Mouse (Mus musculus) forebrain, postnatal 0 days (tissue): ENCODE data around the gene Capn8. TPM values are rescaled to one million over a fixed set of nuclear protein-coding genes. Genes with fewer than 3 reads are reported as not detected.

Experiments
- ATAC-seq: fragments of 200-750 bp; cut with Nextera tagmentation; 2 replicates; pipeline ENCODE4 v1.8.0; 2017; ENCODE audit warnings: mild to moderate bottlenecking, moderate library complexity
- DNase-seq: peaks from one replicate; pipeline ENCODE4 v3.0.0-alpha.2; 2015
- H3K27ac ChIP-seq: fragments of 300-500 bp; sonication (generic); 2 replicates; pipeline ENCODE4 v1.5.1; 2014; ENCODE audit warnings: low read depth, mild to moderate bottlenecking, antibody characterized with exemption, low read length, moderate library complexity, mixed read lengths
- H3K27me3 ChIP-seq: fragments of 300-500 bp; sonication (generic); 2 replicates; pipeline ENCODE4 v1.6.1; 2014; ENCODE audit warnings: mild to moderate bottlenecking, low read length, mixed read lengths; ENCODE audit not compliant: insufficient read depth
- H3K36me3 ChIP-seq: fragments of 300-500 bp; sonication (generic); 2 replicates; pipeline ENCODE4 v1.6.1; 2014; ENCODE audit warnings: mild to moderate bottlenecking, moderate library complexity; ENCODE audit not compliant: insufficient read depth
- H3K4me1 ChIP-seq: fragments of 300-500 bp; sonication (generic); 2 replicates; pipeline ENCODE4 v1.6.1; 2014; ENCODE audit warnings: antibody characterized with exemption; ENCODE audit not compliant: insufficient read depth
- H3K4me2 ChIP-seq: fragments of 300-500 bp; sonication (generic); 2 replicates; pipeline ENCODE4 v1.6.1; 2014; ENCODE audit warnings: low read depth, mild to moderate bottlenecking, moderate library complexity
- H3K4me3 ChIP-seq: fragments of 300-500 bp; sonication (generic); 2 replicates; pipeline ENCODE4 v1.5.1; 2014; ENCODE audit warnings: low read depth, low read length, mixed read lengths
- H3K9ac ChIP-seq: fragments of 300-500 bp; sonication (generic); 2 replicates; pipeline ENCODE4 v1.6.1; 2014; ENCODE audit warnings: mild to moderate bottlenecking
- H3K9me3 ChIP-seq: fragments of 300-500 bp; sonication (generic); 2 replicates; pipeline ENCODE4 v1.6.1; 2016; ENCODE audit warnings: low read length
- CTCF ChIP-seq: sonication (generic); IDR thresholded peaks from 2 replicates; pipeline ENCODE4 v1.5.1; 2016; ENCODE audit warnings: antibody characterized with exemption, control low read depth, low read depth
- WGBS: fragments of 180-500 bp; shearing (Covaris S2); extraction: QIAGEN DNeasy Blood & Tissue Kit; methylation state at CpG from one replicate; pipeline ENCODE4 v1.1.7; 2014; 5-methylcytosine and 5-hydroxymethylcytosine counted together
- polyA plus RNA-seq: library from polyadenylated mRNA; unstranded; fragments of >200 nt; fragmentation: Nextera tagmentation; extraction: Ambion mirVana; gene quantifications from 2 replicates; pipeline ENCODE4 v1.2.1, GENCODE M21; 2015
- total RNA-seq: library from RNA; depleted of rRNA; stranded (reverse); fragments of >200 nt; gene quantifications from 2 replicates; pipeline ENCODE4 v1.2.3, GENCODE M21; 2014

Gene Capn8
- total and polyA plus RNA-seq, 2 experiments from 2014 or later = 0.12 TPM; not detected in 1

- Histone ChIP-seq H3K27ac (no peak overlapping the region), H3K4me2 (no peak overlapping the region), H3K9me3 (no peaks in the 10 kb centered on the region), H3K4me3 (no peak overlapping the region), H3K27me3 (no peaks in the 10 kb centered on the region), H3K36me3 (no peaks in the 10 kb centered on the region), H3K4me1 (no peaks in the 10 kb centered on the region), H3K9ac (no peak overlapping the region)
- DNase-seq = no peak
- 53% methylated on average over 15 of the region's 16 CpGs for WGBS
- no peak for TF ChIP-seq CTCF
- ATAC-seq = no peak
These were observed 2.0 kb upstream of the Capn8 start for GRCm38 (mm10) chr1:182562576-182563370.

GRCm38 (mm10) chr1:182565351-182565835 is 586 bp downstream of the Capn8 start:
- H3K9ac ChIP-seq = no peak overlapping the region
- H3K36me3 ChIP-seq = no peaks in the 10 kb centered on the region
- H3K27me3 ChIP-seq = no peaks in the 10 kb centered on the region
- no peak for TF ChIP-seq CTCF
- WGBS = 94% methylated on average over 6 of the region's 6 CpGs
- ATAC-seq (no peak), DNase-seq (no peak)
- H3K9me3 ChIP-seq = no peaks in the 10 kb centered on the region
- no peak overlapping the region for H3K27ac ChIP-seq
- H3K4me2 ChIP-seq = no peak overlapping the region
- no peak overlapping the region for H3K4me3 ChIP-seq
- H3K4me1 ChIP-seq = no peaks in the 10 kb centered on the region

- TF ChIP-seq CTCF = no peak
- DNase-seq = no peak
- Histone ChIP-seq H3K36me3 (no peaks in the 10 kb centered on the region), H3K4me3 (no peak overlapping the region), H3K27ac (no peak overlapping the region), H3K9me3 (no peaks in the 10 kb centered on the region), H3K9ac (no peak overlapping the region), H3K4me1 (no peaks in the 10 kb centered on the region), H3K4me2 (no peak overlapping the region), H3K27me3 (no peaks in the 10 kb centered on the region)
- WGBS = 48% methylated on average over 3 of the region's 3 CpGs
- no peak for ATAC-seq
These were observed 6.3 kb downstream of the Capn8 start for GRCm38 (mm10) chr1:182571148-182571547.

GRCm38 (mm10) chr1:182571973-182572372 is 7.2 kb downstream of the Capn8 start:
- Histone ChIP-seq H3K27me3 (no peaks in the 10 kb centered on the region), H3K9ac (no peak overlapping the region), H3K36me3 (no peaks in the 10 kb centered on the region), H3K9me3 (no peaks in the 10 kb centered on the region), H3K4me1 (no peaks in the 10 kb centered on the region), H3K27ac (no peak overlapping the region), H3K4me2 (no peak overlapping the region), H3K4me3 (no peak overlapping the region)
- WGBS = 59% methylated on average over 11 of the region's 11 CpGs
- ATAC-seq = no peak
- TF ChIP-seq CTCF = no peak
- no peak for DNase-seq

GRCm38 (mm10) chr1:182573856-182574665 is 9.3 kb downstream of the Capn8 start:
- ATAC-seq (peak; percentile 80), DNase-seq (peak; percentile 51)
- Histone ChIP-seq H3K36me3 (no peaks in the 10 kb centered on the region), H3K27me3 (no peaks in the 10 kb centered on the region), H3K4me2 (no peak overlapping the region), H3K27ac (no peak overlapping the region), H3K4me3 (no peak overlapping the region), H3K9me3 (no peaks in the 10 kb centered on the region), H3K4me1 (no peaks in the 10 kb centered on the region), H3K9ac (no peak overlapping the region)
- 6% methylated on average over 8 of the region's 8 CpGs for WGBS
- no peak for TF ChIP-seq CTCF

GRCm38 (mm10) chr1:182574666-182575049 is 9.9 kb downstream of the Capn8 start:
- Histone ChIP-seq H3K4me2 (no peak overlapping the region), H3K27me3 (no peaks in the 10 kb centered on the region), H3K9me3 (no peaks in the 10 kb centered on the region), H3K36me3 (no peaks in the 10 kb centered on the region), H3K9ac (no peak overlapping the region), H3K4me3 (no peak overlapping the region), H3K27ac (no peak overlapping the region), H3K4me1 (no peaks in the 10 kb centered on the region)
- ATAC-seq (no peak), DNase-seq (no peak)
- 16% methylated on average over 4 of the region's 4 CpGs for whole genome bisulfite sequencing
- no peak for TF ChIP-seq CTCF

GRCm38 (mm10) chr1:182584169-182584568 is 19.4 kb downstream of the Capn8 start:
- Histone ChIP-seq H3K4me2 (no peak overlapping the region), H3K36me3 (no peaks in the 10 kb centered on the region), H3K9ac (no peak overlapping the region), H3K27me3 (no peaks in the 10 kb centered on the region), H3K4me3 (no peak overlapping the region), H3K4me1 (no peaks in the 10 kb centered on the region; the same call in 1 of the 2 replicates), H3K27ac (no peak overlapping the region), H3K9me3 (no peaks in the 10 kb centered on the region)
- 82% methylated on average over 6 of the region's 6 CpGs for WGBS
- ATAC-seq = no peak
- TF ChIP-seq CTCF = no peak
- no peak for DNase-seq
